Mouse (Mus musculus) adrenal gland, adult 18-20 months (tissue): ENCODE data around the gene Adal. TPM values are rescaled to one million over a fixed set of nuclear protein-coding genes. Genes with fewer than 3 reads are reported as not detected.
A peak's percentile ranks its signal among the peaks of the same experiment; 100 is the strongest.

Source experiments
- DNase-seq, 2 experiments: peaks; one replicate each; pipeline ENCODE4 v3.0.0; 2021 to 2022; ENCODE audit warnings: low spot score in 2 of 2
- total RNA-seq, 2 experiments: library from RNA; stranded (reverse); gene quantifications; 1 replicate in 1 of 2; 2 replicates in 1 of 2; pipeline ENCODE4 v1.2.3; 2021

Adal gene
- total RNA-seq, 2 experiments from 2014 or later, result 16.1 to 19.3 TPM

GRCm38 (mm10) chr2:121170980-121171742 is 30.9 kb downstream of the Adal start, which contains the start of gene Zscan29:
Gene Zscan29, minus strand, starts transcription at chr2:121171125.
- peak; percentile 89 to 90 for DNase-seq

DNA sequence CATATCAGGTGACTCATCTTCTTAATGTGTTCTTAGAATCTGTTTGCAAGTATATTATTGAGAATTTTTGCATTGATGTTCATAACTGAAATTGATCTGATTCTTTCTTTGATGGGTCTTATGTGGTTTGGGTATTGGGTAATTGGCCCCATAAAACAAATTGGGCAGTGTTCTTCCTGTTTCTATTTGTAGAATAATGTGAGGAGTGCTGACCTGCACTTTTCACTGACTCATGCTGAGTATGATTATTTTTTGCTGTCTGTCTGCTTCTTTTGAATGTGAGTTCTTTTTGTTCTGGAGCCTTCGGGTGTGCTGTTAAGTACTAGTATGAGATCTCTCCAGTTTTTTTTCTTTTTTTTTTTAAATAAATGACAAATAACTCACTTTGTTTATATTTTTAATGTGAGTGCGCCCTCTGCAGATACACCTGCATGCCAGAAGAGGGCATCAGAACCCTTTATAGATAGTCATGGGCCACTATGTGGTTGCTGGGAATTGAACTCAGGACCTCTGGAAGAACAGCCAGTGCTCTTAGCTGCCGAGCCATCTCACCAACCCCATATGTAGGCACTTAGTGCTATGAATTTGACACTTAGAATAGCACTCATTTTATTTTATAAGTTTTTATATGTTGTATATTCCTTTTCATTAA is 38.7 kb downstream of the Adal start:
- no peak for DNase-seq

DNA sequence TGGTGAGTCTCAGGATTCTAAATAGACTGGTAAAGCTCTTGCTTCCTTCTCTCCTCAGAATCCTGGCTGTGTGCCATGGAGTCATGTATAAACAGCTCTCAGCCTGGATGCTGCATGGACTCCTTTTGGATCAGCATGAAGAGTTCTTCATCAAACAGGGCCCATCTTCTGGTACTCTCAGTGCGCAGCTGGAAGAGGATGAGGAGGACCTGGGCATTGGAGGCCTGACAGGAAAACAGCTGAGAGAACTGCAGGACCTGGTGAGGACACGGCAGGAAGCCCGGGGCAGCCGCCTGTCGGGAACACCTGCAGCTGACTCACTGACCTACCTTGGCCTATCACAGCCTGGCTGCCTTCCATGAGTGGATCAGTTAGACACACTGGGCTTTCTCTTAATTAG is 43.2 kb downstream of the Adal start:
- DNase-seq, result no peak

- no peak for DNase-seq
Observed at GRCm38 (mm10) chr2:121184142-121184541, 43.9 kb downstream of the Adal start.

DNA sequence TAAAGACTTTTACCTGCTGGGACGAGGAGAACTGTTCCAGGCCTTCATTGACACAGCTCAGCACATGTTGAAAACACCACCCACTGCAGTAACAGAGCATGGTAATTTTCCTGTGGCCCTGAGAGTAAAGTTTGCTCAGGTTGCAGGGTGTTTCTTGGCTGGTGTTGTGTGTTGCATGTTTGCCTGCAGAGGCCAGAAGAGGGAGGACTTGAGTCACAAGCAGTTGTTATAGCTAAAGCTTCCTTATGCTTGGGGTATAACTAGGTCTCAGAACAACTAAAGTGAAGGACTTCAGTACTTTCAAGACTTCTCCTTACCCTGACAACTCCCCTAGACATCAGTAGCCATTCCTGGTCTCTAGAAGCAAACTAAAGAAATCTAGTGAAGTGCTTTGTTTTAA is 48.3 kb downstream of the Adal start:
- DNase-seq, result no peak

- DNase-seq, result no peak
Observed at GRCm38 (mm10) chr2:121195466-121195865, 55.2 kb downstream of the Adal start.

DNA sequence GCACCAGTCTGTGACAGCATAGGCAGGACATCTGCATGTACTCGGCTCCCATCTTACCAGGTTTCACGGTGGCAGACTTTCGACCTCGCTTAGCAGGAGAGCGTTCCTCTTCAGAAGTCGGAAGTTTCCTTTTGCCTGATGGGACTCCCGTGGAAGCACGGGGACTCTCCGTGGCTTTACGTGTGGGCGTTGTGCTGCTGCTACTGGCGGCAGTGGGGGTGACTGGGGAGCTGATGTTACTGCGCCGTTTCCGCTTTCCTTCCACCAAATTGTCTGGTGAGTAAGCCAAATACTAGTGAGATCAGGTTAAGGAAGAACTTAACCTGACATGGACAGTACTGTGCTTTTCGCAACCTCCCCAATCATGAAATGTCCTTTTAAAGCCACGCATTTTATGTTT is 64.0 kb downstream of the Adal start:
- no peak for DNase-seq

Other genes starting within 250 kb of the Adal start
- gene Ubr1, start 169.7 kb upstream of the Adal start, total RNA-seq, result 10 to 100 TPM; 24.8 to 27.3 TPM
- 10 to 100 TPM in 1 of 2 experiments, 1 to 10 TPM in 1; 9.3 to 23.0 TPM for gene Tmem62, start 163.4 kb upstream of the Adal start, total RNA-seq
- 10 to 100 TPM; 45.5 to 46.0 TPM for gene Ccndbp1, start 132.0 kb upstream of the Adal start, total RNA-seq
- under 1 TPM in 1 of 2 experiments, not detected in 1; 0.22 TPM for gene Epb42, start 103.4 kb upstream of the Adal start, total RNA-seq
- not detected for gene Tgm5, start 54.6 kb upstream of the Adal start, total RNA-seq
- gene Tgm7, start 30.6 kb upstream of the Adal start, total RNA-seq, result not detected
- gene Lcmt2, start 225 bp downstream of the Adal start, total RNA-seq, result 1 to 10 TPM; 8.5 to 9.2 TPM
- 10 to 100 TPM; 44.7 to 45.0 TPM for gene Tubgcp4, start 30.2 kb downstream of the Adal start, total RNA-seq
- 10 to 100 TPM; 16.4 to 19.8 TPM for gene Zscan29, start 30.7 kb downstream of the Adal start, total RNA-seq
- gene Trp53bp1, start 131.0 kb downstream of the Adal start, total RNA-seq, result 10 to 100 TPM; 61.6 to 69.8 TPM
- gene Map1a, start 149.2 kb downstream of the Adal start, total RNA-seq, result 1 to 10 TPM; 6.5 to 7.6 TPM
- 10 to 100 TPM; 49.3 to 80.6 TPM for gene Ppip5k1, start 215.0 kb downstream of the Adal start, total RNA-seq
- 10 to 100 TPM in 1 of 2 experiments, 1 to 10 TPM in 1; 6.9 to 12.0 TPM for gene Ckmt1, start 217.3 kb downstream of the Adal start, total RNA-seq
- under 1 TPM; 0.03 to 0.22 TPM for gene Strc, start 246.7 kb downstream of the Adal start, total RNA-seq